9 mouse cellular contexts compared by ENCODE assay signal in genomic region chr10:95610666-95611330, GRCm38 (mm10). TPM values are rescaled to one million over a fixed set of nuclear protein-coding genes. Genes with fewer than 3 reads are reported as not detected.
DNase-seq lines count a peak whose midpoint lies in the region; ATAC-seq and TF ChIP-seq lines count a peak whose summit lies in the region.
"Had no signal": no experiment of that assay in that cellular context is flagged by ENCODE, and none has a peak within 500 bp of the region (broad histone marks: within the 10 kb centered on the region; RNA-seq: fewer than 3 reads in every experiment).

No protein-coding gene starts in this region.

- no peak for DNase-seq in heart, postnatal 25 days (ENCODE audit: low spot score)
- no peak for DNase-seq in left cerebral cortex, adult 2 months (ENCODE audit: extremely low spot score in 1 of 2, low spot score in 2 of 2)
- no peak for DNase-seq in left cerebral cortex, adult 11 months (ENCODE audit: low spot score)
- DNase-seq in midbrain, postnatal 0 days (ENCODE audit: low spot score): no peak
- no peak for DNase-seq in adrenal gland, postnatal 4 days (ENCODE audit: low spot score in 2 of 2)

- no peaks in the 10 kb centered on the region for H3K27me3 ChIP-seq in heart, embryonic 12.5 days (replicated peaks)
- H3K27me3 ChIP-seq in embryonic facial prominence, embryonic 12.5 days: no peaks in the 10 kb centered on the region
- no peaks in the 10 kb centered on the region for H3K27me3 ChIP-seq in limb, embryonic 13.5 days
- H3K27me3 ChIP-seq in midbrain, postnatal 0 days (ENCODE audit: insufficient read depth, low read length): no peaks in the 10 kb centered on the region

- no peak overlapping the region for H3K4me3 ChIP-seq in heart, embryonic 12.5 days
- H3K4me3 ChIP-seq in left cerebral cortex, adult 2 months: no peak overlapping the region
- H3K4me3 ChIP-seq in embryonic facial prominence, embryonic 12.5 days: no peak overlapping the region
- H3K4me3 ChIP-seq in limb, embryonic 13.5 days: no peak overlapping the region
- H3K4me3 ChIP-seq in midbrain, postnatal 0 days (ENCODE audit: low read depth, low read length): no peak overlapping the region
- H3K4me3 ChIP-seq: megakaryocyte, embryonic 14.5 days had no signal

- H3K36me3 ChIP-seq in heart, embryonic 12.5 days: no peaks in the 10 kb centered on the region
- no peaks in the 10 kb centered on the region for H3K36me3 ChIP-seq in embryonic facial prominence, embryonic 12.5 days
- no peaks in the 10 kb centered on the region for H3K36me3 ChIP-seq in limb, embryonic 13.5 days
- no peaks in the 10 kb centered on the region for H3K36me3 ChIP-seq in midbrain, postnatal 0 days (ENCODE audit: insufficient read depth, low read length)

- peaks cover 14% of the 10 kb centered on the region for H3K4me1 ChIP-seq in heart, embryonic 12.5 days (replicated peaks)
- H3K4me1 ChIP-seq in embryonic facial prominence, embryonic 12.5 days: peaks cover 11% of the 10 kb centered on the region; the same call in 1 of the 2 replicates
- H3K4me1 ChIP-seq in limb, embryonic 13.5 days: peaks cover 18% of the 10 kb centered on the region
- no peaks in the 10 kb centered on the region for H3K4me1 ChIP-seq in midbrain, postnatal 0 days (ENCODE audit: insufficient read depth, low read length)

- peak overlapping the region; percentile 71 for H3K27ac ChIP-seq in heart, embryonic 12.5 days (ENCODE audit: poor library complexity, severe bottlenecking)
- H3K27ac ChIP-seq in left cerebral cortex, adult 2 months: peak overlapping the region; percentile 76
- no peak overlapping the region for H3K27ac ChIP-seq in embryonic facial prominence, embryonic 12.5 days
- no peak overlapping the region for H3K27ac ChIP-seq in limb, embryonic 13.5 days
- no peak overlapping the region for H3K27ac ChIP-seq in midbrain, postnatal 0 days (ENCODE audit: low read depth, low read length)

- no peak for ATAC-seq in heart, embryonic 12.5 days (ENCODE audit: insufficient number of reproducible peaks, low FRiP score)
- ATAC-seq in embryonic facial prominence, embryonic 12.5 days (ENCODE audit: insufficient number of reproducible peaks, insufficient read depth, low FRiP score, low TSS enrichment): no peak
- no peak for ATAC-seq in limb, embryonic 13.5 days (ENCODE audit: low FRiP score, low read depth)
- no peak for ATAC-seq in midbrain, postnatal 0 days (ENCODE audit: low FRiP score)

- TF ChIP-seq CTCF in left cerebral cortex, adult 2 months (IDR thresholded peaks at IDR 0.05): no peak
- TF ChIP-seq CTCF in midbrain, postnatal 0 days (IDR thresholded peaks at IDR 0.05): no peak

- H3K9ac ChIP-seq in heart, embryonic 12.5 days: peak overlapping the region; percentile 42; the same call in 1 of the 2 replicates
- H3K9ac ChIP-seq in embryonic facial prominence, embryonic 12.5 days: no peak overlapping the region
- no peak overlapping the region for H3K9ac ChIP-seq in limb, embryonic 13.5 days
- H3K9ac ChIP-seq in midbrain, postnatal 0 days (replicated peaks; ENCODE audit: low read length, poor library complexity, severe bottlenecking): no peak overlapping the region

- H3K9me3 ChIP-seq in heart, embryonic 12.5 days (replicated peaks): no peaks in the 10 kb centered on the region
- H3K9me3 ChIP-seq in embryonic facial prominence, embryonic 12.5 days: no peaks in the 10 kb centered on the region
- no peaks in the 10 kb centered on the region for H3K9me3 ChIP-seq in limb, embryonic 13.5 days
- H3K9me3 ChIP-seq in midbrain, postnatal 0 days (ENCODE audit: low read length): no peaks in the 10 kb centered on the region
- H3K9me3 ChIP-seq: megakaryocyte, embryonic 14.5 days had no signal

- intact Hi-C loops in heart, postnatal 25 days (cut with DNase I): no loop called here
- intact Hi-C loops in left cerebral cortex, adult 2 months (cut with DNase I): loop anchor here (2.0 kb wide), 1 partner anchor 48 kb away; no protein-coding TSS in a partner anchor

- H3K4me2 ChIP-seq in heart, embryonic 12.5 days: peak overlapping the region; percentile 53
- H3K4me2 ChIP-seq in embryonic facial prominence, embryonic 12.5 days (replicated peaks): peak overlapping the region; percentile 16; the same call in 1 of the 2 replicates
- H3K4me2 ChIP-seq in limb, embryonic 13.5 days (replicated peaks): peak overlapping the region; percentile 21; the same call in 1 of the 2 replicates
- no peak overlapping the region for H3K4me2 ChIP-seq in midbrain, postnatal 0 days (ENCODE audit: low read depth, low read length, poor library complexity, severe bottlenecking)

- WGBS in heart, embryonic 12.5 days: 31% methylated on average over 16 of the region's 16 CpGs
- WGBS in embryonic facial prominence, embryonic 12.5 days: 28% methylated on average over 15 of the region's 16 CpGs
- 51% methylated on average over 16 of the region's 16 CpGs for WGBS in limb, embryonic 13.5 days
- WGBS in midbrain, postnatal 0 days: 48% methylated on average over 12 of the region's 16 CpGs

RNA-seq across cellular contexts. Expression of gene Nudt4, which starts 46.9 kb away (rescaled TPM):
- 152 and 155 TPM in 2 replicates for polyA plus RNA-seq in heart, embryonic 12.5 days (2016; fragmentation: Nextera tagmentation; extraction: Ambion mirVana)
- 100 to 1,000 TPM; 263 to 282 TPM for total RNA-seq in heart, postnatal 25 days (2021)
- total RNA-seq in left cerebral cortex, adult 2 months (2021): 100 to 1,000 TPM; 140 to 147 TPM
- 118 and 122 TPM in 2 replicates for polyA plus RNA-seq in embryonic facial prominence, embryonic 12.5 days (2016; fragmentation: Nextera tagmentation; extraction: Ambion mirVana)
- polyA plus RNA-seq in limb, embryonic 13.5 days (2015; fragmentation: Nextera tagmentation; extraction: Ambion mirVana): 92.0 and 98.6 TPM in 2 replicates
- 65.9 and 81.4 TPM in 2 replicates for total RNA-seq in midbrain, postnatal 0 days (2014; rRNA removed)
- 53.1 and 58.5 TPM in 2 replicates for polyA plus RNA-seq in midbrain, postnatal 0 days (2015; fragmentation: Nextera tagmentation; extraction: Ambion mirVana)
- total RNA-seq in adrenal gland, postnatal 4 days (2021): 100 to 1,000 TPM; 126 to 147 TPM

Comparison
In these comparisons a context has a peak if more than half of its experiments do, and no peak if none do; other contexts are left out.
1. H3K27ac ChIP-seq: peak in heart, embryonic 12.5 days (single experiment) and left cerebral cortex, adult 2 months (single experiment); none in embryonic facial prominence, embryonic 12.5 days (single experiment), limb, embryonic 13.5 days (single experiment) and midbrain, postnatal 0 days (single experiment).